Mouse (Mus musculus): Measurements from ENCODE around the gene 3110040M04Rik. TPM values are rescaled to one million over a fixed set of nuclear protein-coding genes. Genes with fewer than 3 reads are reported as not detected.
"Not testable (repeated sequence)": the region's sequence is repeated elsewhere in the genome, so short reads cannot be mapped to it uniquely, and the experiment has no call there.

The 3110040M04Rik gene
- polyA plus RNA-seq, 1 experiment from 2014 or later, result not detected

DNA sequence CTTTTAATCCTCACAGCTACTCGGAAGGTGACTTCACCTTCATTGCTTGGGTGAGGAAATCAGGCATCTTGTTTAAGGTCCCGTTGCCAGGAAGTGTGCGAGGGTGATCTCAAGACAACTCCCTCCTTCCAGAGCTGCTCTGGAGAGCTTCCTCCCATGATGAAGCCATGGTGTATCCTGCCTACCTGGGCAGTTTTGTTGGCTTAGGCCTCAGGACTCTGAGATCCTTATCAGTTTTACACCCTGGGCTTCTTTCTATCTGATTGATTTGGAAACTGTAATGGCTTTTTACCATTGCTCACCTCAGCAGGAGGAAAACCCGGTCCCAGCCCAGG lies 26.0 kb upstream of the 3110040M04Rik start:
- peak overlapping the region; percentile 43 for H3K4me3 ChIP-seq
- no peaks in the 10 kb centered on the region for H3K27me3 ChIP-seq (ENCODE audit: low read depth, poor library complexity, severe bottlenecking)
- no peaks in the 10 kb centered on the region for H3K36me3 ChIP-seq
- DNase-seq (ENCODE audit: low spot score), result peak; percentile 34
- H3K27ac ChIP-seq, result peak overlapping the region; percentile 59; the same call in 1 of the 2 replicates
- 22% methylated on average over 4 of the region's 4 CpGs for WGBS
- H3K9me3 ChIP-seq (replicated peaks), result no peaks in the 10 kb centered on the region
- peaks cover 16% of the 10 kb centered on the region for H3K4me1 ChIP-seq

DNA sequence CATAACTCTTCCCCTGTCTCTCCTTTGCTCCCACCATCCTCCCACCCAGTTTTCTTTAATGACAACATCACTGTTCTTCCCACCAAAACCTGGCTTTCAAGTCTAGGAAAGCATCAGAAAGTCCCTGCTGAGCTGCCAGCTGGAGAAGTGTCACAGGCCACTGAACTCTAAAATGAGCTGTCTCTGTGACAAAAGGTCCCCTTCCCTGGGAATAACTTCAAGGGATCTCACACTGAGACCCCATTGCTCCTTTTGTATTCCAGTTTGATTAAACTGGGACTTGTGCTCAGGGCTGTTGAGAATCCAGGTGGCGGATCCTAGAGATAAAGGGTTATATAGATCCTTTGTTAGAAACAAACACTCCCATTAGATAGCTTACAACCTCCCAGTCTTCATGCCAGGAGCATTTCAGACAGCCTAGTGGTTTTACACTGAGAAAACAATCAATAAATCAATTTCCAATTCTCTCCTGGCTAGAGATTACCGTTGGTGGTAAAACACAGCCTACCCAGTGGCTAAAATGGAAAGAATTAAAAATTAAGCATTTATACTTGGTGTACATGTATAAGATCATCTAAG lies 25.3 kb upstream of the 3110040M04Rik start:
- Histone ChIP-seq H3K4me1 (peaks cover 16% of the 10 kb centered on the region), H3K4me3 (no peak overlapping the region), H3K27me3 (ENCODE audit: low read depth, poor library complexity, severe bottlenecking) (no peaks in the 10 kb centered on the region), H3K27ac (no peak overlapping the region), H3K36me3 (no peaks in the 10 kb centered on the region), H3K9me3 (replicated peaks) (no peaks in the 10 kb centered on the region)
- DNase-seq (ENCODE audit: low spot score), result no peak
- WGBS, result 44% methylated on average over 2 of the region's 2 CpGs

DNA sequence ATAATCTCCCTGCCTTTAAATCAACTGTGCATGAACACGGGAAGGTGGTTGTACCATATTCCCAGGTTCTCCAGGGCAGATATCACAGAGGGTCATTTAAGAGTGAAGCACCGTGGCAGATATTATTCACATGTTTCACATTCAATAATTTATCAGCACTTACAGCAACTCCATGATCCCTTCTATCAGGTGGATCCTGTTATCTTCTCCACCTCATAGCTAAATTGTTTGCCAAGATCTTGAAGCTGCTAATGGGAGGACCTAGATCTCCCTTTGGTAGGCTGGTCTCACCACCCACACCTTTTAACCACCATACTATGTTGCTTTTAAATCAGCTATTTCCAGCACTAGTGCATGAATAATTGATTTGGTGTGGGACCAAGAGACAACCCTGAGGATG lies 23.8 kb upstream of the 3110040M04Rik start:
- Histone ChIP-seq H3K27me3 (ENCODE audit: low read depth, poor library complexity, severe bottlenecking) (no peaks in the 10 kb centered on the region), H3K9me3 (replicated peaks) (no peaks in the 10 kb centered on the region), H3K4me3 (no peak overlapping the region), H3K4me1 (peaks cover 16% of the 10 kb centered on the region), H3K27ac (no peak overlapping the region), H3K36me3 (no peaks in the 10 kb centered on the region)
- 95% methylated on average over 2 of the region's 2 CpGs for WGBS
- DNase-seq (ENCODE audit: low spot score), result no peak

DNA sequence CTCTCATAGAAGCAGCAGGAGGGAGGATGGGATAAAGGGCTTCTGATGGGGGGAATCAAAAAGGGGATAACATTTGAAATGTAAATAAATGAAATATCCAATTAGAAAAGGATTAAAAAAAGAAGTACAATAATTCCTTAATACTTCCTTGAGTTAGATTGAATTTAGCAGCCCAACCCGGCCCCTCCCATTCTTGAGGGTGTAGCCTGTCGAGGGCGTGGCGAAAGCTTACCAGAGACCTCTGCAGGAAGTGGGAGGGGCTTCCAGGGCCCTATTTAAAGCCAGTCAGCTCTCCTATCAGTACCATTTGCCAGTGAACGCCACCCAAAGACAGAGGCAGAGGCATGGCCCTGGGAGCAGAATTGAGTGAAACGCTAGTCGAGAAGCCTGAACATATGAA lies 21.7 kb upstream of the 3110040M04Rik start, which contains the start of gene Gm47985:
Gene Gm47985 (plus strand): TSS at position 272 of the 400 bp plus-strand sequence.
- WGBS, result no CpG with 5 or more reads among the region's 7 CpGs
- not testable (repeated sequence) for H3K4me3 ChIP-seq; H3K9me3 ChIP-seq (replicated peaks); H3K27me3 ChIP-seq (ENCODE audit: low read depth, poor library complexity, severe bottlenecking); H3K4me1 ChIP-seq; H3K36me3 ChIP-seq; DNase-seq (ENCODE audit: low spot score); H3K27ac ChIP-seq

DNA sequence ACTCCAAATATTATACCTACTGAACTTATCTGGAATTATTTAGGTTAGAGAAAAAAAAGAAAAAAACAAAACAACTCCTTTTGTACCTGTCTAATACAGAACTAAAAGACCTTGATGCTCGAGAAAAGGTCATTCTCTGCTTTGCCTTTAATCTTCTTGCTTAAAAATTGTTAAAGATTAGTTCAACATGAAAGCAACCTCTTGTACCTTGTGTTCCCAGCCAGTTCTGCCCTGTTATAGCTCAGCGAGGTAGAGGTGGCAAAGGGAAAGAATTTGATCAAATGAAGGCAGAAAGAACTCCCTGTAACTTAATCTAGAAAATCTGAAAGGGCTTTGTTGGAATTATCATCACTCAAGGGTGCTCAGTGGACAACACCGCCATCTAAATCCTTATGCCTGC lies 17.7 kb upstream of the 3110040M04Rik start:
- H3K4me1 ChIP-seq; H3K27ac ChIP-seq; H3K27me3 ChIP-seq (ENCODE audit: low read depth, poor library complexity, severe bottlenecking); H3K4me3 ChIP-seq; H3K36me3 ChIP-seq; DNase-seq (ENCODE audit: low spot score); H3K9me3 ChIP-seq (replicated peaks): not testable (repeated sequence)
- WGBS, result 81% methylated on average over 3 of the region's 3 CpGs

DNA sequence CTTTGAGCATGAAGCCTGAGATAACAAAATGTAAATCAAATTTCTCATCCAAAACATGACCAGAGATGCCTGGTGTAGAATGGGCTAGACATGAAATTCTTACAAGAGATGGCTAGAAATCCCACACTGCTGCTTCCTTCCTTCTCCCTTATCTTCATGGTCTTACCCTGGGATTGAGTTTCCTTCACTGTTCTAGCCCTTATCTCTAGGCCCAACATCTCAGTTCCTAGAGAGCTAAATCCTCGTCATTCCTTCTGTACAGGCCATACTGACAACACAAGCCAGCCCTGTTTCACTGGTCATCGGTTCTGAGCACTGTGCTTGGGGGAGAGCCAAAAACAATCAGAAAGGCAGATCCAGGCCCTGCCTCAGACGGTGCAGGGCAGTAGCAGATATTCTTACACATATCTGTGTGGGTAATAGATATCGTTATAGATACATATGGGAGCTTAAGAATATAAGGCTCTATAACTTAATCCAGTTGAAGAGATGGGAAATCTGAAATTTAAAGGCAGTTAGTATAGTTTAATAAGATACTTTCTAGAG lies 17.0 kb upstream of the 3110040M04Rik start:
- H3K27me3 ChIP-seq (ENCODE audit: low read depth, poor library complexity, severe bottlenecking); H3K9me3 ChIP-seq (replicated peaks); H3K4me1 ChIP-seq; DNase-seq (ENCODE audit: low spot score); H3K4me3 ChIP-seq; H3K36me3 ChIP-seq; H3K27ac ChIP-seq: not testable (repeated sequence)
- 89% methylated on average over 4 of the region's 4 CpGs for WGBS

DNA sequence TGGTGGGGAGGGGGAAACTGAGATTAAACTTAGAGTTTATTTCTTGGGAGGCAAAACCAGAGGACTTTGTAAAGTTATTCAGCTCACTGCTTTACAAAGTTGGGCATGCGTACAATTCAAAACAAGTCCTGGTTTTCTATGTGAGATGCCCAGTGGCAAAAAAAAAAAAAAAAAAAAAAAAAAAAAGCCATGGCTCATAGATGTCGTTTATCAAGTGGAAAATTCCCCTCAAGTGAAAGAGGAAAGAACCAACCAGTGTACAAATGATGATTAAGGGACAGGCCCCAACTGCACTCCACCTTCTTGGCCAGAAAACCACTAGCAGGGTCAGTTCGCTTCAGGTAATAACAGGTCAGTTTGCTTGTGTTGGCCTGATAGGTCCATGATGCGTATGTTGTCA lies 15.5 kb upstream of the 3110040M04Rik start:
- WGBS, result 89% methylated on average over 4 of the region's 4 CpGs
- Histone ChIP-seq H3K27me3 (ENCODE audit: low read depth, poor library complexity, severe bottlenecking) (no peaks in the 10 kb centered on the region), H3K27ac (no peak overlapping the region), H3K9me3 (replicated peaks) (no peaks in the 10 kb centered on the region), H3K4me3 (no peak overlapping the region), H3K36me3 (no peaks in the 10 kb centered on the region), H3K4me1 (no peaks in the 10 kb centered on the region)
- no peak for DNase-seq (ENCODE audit: low spot score)

DNA sequence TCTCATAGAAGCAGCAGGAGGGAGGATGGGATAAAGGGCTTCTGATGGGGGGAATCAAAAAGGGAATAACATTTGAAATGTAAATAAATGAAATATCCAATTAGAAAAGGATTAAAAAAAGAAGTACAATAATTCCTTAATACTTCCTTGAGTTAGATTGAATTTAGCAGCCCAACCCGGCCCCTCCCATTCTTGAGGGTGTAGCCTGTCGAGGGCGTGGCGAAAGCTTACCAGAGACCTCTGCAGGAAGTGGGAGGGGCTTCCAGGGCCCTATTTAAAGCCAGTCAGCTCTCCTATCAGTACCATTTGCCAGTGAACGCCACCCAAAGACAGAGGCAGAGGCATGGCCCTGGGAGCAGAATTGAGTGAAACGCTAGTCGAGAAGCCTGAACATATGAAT lies 11.8 kb upstream of the 3110040M04Rik start, which contains the start of gene Gm8947:
Gene Gm8947 (plus strand): TSS at position 302 of the 400 bp plus-strand sequence.
- H3K4me1 ChIP-seq; H3K27me3 ChIP-seq (ENCODE audit: low read depth, poor library complexity, severe bottlenecking); H3K4me3 ChIP-seq; H3K9me3 ChIP-seq (replicated peaks); DNase-seq (ENCODE audit: low spot score); H3K27ac ChIP-seq; H3K36me3 ChIP-seq: not testable (repeated sequence)
- WGBS, result 90% methylated on average over 2 of the region's 7 CpGs

DNA sequence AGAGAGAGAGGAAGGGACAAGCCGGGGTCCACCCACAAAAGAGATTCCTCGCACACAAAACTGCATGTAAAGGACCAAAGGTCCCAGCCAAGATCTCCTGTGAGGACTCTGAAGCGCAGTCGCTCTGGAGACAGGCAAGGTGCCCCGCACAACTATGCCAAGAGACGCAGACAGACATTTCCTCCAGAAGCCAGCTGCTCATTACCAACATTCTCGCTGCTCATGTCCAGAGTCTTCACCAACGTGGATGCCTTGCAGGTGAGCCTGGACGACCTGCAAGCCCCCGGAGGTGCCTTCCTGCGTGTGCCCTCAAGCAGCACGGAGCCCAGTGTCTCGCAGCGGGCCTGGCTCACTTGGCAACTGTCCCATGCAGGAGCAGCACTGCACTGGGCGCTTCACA lies 11.2 kb upstream of the 3110040M04Rik start:
- not testable (repeated sequence) for H3K9me3 ChIP-seq (replicated peaks); H3K36me3 ChIP-seq; H3K4me3 ChIP-seq; DNase-seq (ENCODE audit: low spot score); H3K4me1 ChIP-seq; H3K27ac ChIP-seq; H3K27me3 ChIP-seq (ENCODE audit: low read depth, poor library complexity, severe bottlenecking)
- 95% methylated on average over 15 of the region's 15 CpGs for WGBS

DNA sequence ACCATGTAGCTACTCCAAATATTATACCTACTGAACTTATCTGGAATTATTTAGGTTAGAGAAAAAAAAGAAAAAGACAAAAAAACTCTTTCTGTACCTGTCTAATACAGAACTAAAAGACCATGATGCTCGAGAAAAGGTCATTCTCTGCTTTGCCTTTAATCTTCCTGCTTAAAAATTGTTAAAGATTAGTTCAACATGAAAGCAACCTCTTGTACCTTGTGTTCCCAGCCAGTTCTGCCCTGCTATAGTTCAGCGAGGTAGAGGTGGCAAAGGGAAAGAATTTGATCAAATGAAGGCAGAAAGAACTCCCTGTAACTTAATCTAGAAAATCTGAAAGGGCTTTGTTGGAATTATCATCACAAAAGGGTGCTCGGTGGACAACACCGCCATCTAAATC lies 7.9 kb upstream of the 3110040M04Rik start:
- not testable (repeated sequence) for DNase-seq (ENCODE audit: low spot score); H3K27me3 ChIP-seq (ENCODE audit: low read depth, poor library complexity, severe bottlenecking); H3K27ac ChIP-seq; H3K9me3 ChIP-seq (replicated peaks); H3K4me1 ChIP-seq; H3K36me3 ChIP-seq; H3K4me3 ChIP-seq
- WGBS, result 77% methylated on average over 4 of the region's 4 CpGs

DNA sequence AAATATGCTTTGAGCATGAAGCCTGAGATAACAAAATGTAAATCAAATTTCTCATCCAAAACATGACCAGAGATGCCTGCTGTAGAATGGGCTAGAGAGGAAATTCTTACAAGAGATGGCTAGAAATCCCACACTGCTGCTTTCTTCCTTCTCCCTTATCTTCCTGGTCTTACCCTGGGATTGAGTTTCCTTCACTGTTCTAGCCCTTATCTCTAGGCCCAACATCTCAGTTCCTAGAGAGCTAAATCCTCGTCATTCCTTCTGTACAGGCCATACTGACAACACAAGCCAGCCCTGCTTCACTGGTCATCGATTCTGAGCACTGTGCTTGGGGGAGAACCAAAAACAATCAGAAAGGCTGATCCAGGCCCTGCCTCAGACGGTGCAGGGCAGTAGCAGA lies 7.2 kb upstream of the 3110040M04Rik start:
- H3K4me1 ChIP-seq; H3K27ac ChIP-seq; H3K27me3 ChIP-seq (ENCODE audit: low read depth, poor library complexity, severe bottlenecking); H3K9me3 ChIP-seq (replicated peaks); H3K4me3 ChIP-seq; H3K36me3 ChIP-seq; DNase-seq (ENCODE audit: low spot score): not testable (repeated sequence)
- 88% methylated on average over 3 of the region's 3 CpGs for WGBS

DNA sequence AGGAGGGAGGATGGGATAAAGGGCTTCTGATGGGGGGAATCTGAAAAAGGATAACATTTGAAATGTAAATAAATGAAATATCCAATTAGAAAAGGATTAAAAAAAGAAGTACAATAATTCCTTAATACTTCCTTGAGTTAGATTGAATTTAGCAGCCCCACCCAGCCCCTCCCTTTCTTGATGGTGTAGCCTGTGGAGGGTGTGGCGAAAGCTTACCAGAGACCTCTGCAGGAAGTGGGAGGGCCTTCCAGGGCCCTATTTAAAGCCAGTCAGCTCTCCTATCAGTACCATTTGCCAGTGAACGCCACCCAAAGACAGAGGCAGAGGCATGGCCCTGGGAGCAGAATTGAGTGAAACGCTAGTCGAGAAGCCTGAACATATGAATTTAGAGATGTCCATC lies 5.8 kb upstream of the 3110040M04Rik start, which contains the start of gene Gm47995:
Gene Gm47995 (plus strand): TSS at position 329 of the 400 bp plus-strand sequence.
- H3K27ac ChIP-seq; H3K9me3 ChIP-seq (replicated peaks); DNase-seq (ENCODE audit: low spot score); H3K27me3 ChIP-seq (ENCODE audit: low read depth, poor library complexity, severe bottlenecking); H3K4me3 ChIP-seq; H3K36me3 ChIP-seq; H3K4me1 ChIP-seq: not testable (repeated sequence)
- WGBS, result 79% methylated on average over 2 of the region's 4 CpGs

DNA sequence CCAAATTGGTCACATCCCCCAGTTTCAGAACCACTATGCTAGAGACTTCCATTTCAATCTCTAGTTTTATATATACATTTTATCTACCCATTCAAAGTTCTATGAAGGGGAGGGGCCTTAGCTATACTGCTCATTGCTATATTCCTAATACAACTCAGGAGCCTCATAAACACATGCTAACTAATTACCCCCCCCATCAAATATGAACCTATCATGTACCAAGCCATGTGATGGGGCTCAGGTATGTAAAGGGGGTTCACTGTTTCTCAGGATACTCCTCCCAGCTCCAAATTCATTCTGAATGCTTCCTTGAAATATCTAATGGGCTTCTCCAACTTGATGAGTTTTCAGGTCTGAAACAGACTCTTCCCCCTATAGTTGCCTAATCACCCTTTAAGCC lies 3.3 kb upstream of the 3110040M04Rik start:
- DNase-seq (ENCODE audit: low spot score); H3K4me3 ChIP-seq; H3K4me1 ChIP-seq; H3K9me3 ChIP-seq (replicated peaks); H3K27ac ChIP-seq; H3K27me3 ChIP-seq (ENCODE audit: low read depth, poor library complexity, severe bottlenecking); H3K36me3 ChIP-seq: not testable (repeated sequence)

DNA sequence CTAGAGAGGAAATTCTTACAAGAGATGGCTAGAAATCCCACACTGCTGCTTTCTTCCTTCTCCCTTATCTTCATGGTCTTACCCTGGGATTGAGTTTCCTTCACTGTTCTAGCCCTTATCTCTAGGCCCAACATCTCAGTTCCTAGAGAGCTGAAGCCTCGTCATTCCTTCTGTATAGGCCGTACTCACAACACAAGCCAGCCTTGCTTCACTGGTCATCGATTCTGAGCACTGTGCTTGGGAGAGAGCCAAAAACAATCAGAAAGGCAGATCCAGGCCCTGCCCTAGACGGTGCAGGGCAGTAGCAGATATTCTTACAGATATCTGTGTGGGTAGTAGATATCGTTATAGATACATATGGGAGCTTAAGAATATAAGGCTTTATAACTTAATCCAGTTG lies 1.1 kb upstream of the 3110040M04Rik start:
- H3K27me3 ChIP-seq (ENCODE audit: low read depth, poor library complexity, severe bottlenecking); H3K4me3 ChIP-seq; H3K4me1 ChIP-seq; DNase-seq (ENCODE audit: low spot score); H3K27ac ChIP-seq; H3K9me3 ChIP-seq (replicated peaks); H3K36me3 ChIP-seq: not testable (repeated sequence)
- 87% methylated on average over 4 of the region's 5 CpGs for WGBS

Data from limb, embryonic 10.5 days (tissue).